Mouse (Mus musculus): Measurements from ENCODE around the gene Plin3. TPM values are rescaled to one million over a fixed set of nuclear protein-coding genes. Genes with fewer than 3 reads are reported as not detected.

The Plin3 gene
- total RNA-seq (2014; rRNA removed), result 12.4 and 13.9 TPM in 2 replicates
- 16.0 and 17.0 TPM in 2 replicates for polyA plus RNA-seq (2015; fragmentation: Nextera tagmentation; extraction: Ambion mirVana)

DNA sequence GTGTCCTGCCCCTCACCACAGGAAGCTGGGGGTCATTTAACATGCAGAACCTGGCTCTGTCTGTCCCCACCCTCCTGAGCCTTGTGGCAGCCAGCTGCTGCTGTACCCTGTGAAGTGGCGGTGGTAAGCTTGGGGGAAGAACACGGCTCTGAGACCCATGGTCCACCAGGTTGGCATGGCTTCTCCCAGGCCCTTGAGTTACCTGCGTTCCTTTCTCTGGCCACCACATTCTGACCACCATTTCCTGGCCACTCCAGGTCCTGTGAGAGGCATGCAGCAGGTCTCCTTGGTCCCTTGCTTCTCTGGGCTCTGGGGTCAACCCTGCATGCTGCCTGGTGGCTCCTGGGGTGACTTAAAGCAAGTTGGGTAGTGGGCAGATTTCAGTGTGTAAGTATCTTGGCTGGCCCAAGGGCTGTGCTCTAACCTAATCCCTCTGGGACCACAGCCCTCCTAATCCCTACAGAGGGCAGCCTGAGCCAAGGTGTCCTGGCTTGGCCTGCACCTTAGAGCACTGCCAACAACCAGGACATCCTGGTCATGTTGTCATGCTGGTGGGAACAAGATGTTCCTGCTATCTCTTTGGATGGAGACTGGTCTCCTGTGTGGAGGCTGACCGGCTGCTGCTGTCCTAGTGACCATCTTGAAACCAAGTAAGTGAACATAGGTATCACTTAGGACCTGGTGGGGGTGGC, at the start of gene Plin3:
Plin3 (minus strand) TSS at position 343 of the 692 bp plus-strand sequence.
- peak within 1 kb of the TSS; percentile 72; the same call in 1 of the 2 replicates for H3K27ac ChIP-seq

DNA sequence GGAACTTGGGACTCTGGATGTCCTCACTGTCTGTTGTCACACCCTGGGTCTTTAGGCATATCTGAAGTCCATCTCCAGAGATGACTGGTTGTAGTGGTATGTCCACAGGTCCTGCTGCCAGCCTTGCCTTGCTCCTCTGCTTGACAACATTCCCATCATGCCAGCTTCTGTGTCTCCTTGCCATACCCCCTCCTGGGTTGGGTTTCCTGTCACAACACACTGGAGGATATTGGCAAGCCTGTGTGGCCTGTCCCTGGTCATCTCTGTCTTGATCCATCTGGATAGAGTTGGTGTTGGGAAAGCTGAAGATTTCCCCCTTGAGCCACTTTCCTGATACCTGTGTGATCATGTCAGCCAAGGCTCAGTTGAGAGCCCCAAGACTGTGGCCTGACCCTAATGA, 48.0 kb upstream of the Plin3 start:
- ATAC-seq (no peak), DNase-seq (ENCODE audit: low spot score) (no peak)
- Histone ChIP-seq H3K4me2 (ENCODE audit: low read depth, low read length) (no peak overlapping the region), H3K36me3 (ENCODE audit: insufficient read depth, low read length) (no peaks in the 10 kb centered on the region), H3K4me1 (ENCODE audit: insufficient read depth, low read length) (peaks cover 8% of the 10 kb centered on the region; the same call in 1 of the 2 replicates), H3K27ac (no peak overlapping the region), H3K9me3 (ENCODE audit: low read length) (no peaks in the 10 kb centered on the region), H3K4me3 (ENCODE audit: low read length) (no peak overlapping the region), H3K27me3 (ENCODE audit: insufficient read depth, low read length) (no peaks in the 10 kb centered on the region), H3K9ac (replicated peaks; ENCODE audit: low read length) (no peak overlapping the region)
- no peak for TF ChIP-seq CTCF (IDR thresholded peaks at IDR 0.05; ENCODE audit: low read depth)

More for the DNA sequence above, at the start of gene Plin3:
- no peak within 1 kb of the TSS for H3K4me2 ChIP-seq (ENCODE audit: low read depth, low read length)
- 0 out of 2 replicates have a peak, but pooled peaks cover 4% of the 10 kb centered on the region for H3K4me1 ChIP-seq (ENCODE audit: insufficient read depth, low read length)
- no peak for DNase-seq (ENCODE audit: low spot score)
- no peaks in the 10 kb centered on the region for H3K27me3 ChIP-seq (ENCODE audit: insufficient read depth, low read length)
- no peak for ATAC-seq
- 81% methylated on average over 4 of the region's 4 CpGs for WGBS
- H3K9me3 ChIP-seq (ENCODE audit: low read length), result no peaks in the 10 kb centered on the region
- no peaks in the 10 kb centered on the region for H3K36me3 ChIP-seq (ENCODE audit: insufficient read depth, low read length)
- H3K4me3 ChIP-seq (ENCODE audit: low read length), result no peak within 1 kb of the TSS
- no peak within 1 kb of the TSS for H3K9ac ChIP-seq (replicated peaks; ENCODE audit: low read length)
- TF ChIP-seq CTCF (IDR thresholded peaks at IDR 0.05; ENCODE audit: low read depth), result no peak

DNA sequence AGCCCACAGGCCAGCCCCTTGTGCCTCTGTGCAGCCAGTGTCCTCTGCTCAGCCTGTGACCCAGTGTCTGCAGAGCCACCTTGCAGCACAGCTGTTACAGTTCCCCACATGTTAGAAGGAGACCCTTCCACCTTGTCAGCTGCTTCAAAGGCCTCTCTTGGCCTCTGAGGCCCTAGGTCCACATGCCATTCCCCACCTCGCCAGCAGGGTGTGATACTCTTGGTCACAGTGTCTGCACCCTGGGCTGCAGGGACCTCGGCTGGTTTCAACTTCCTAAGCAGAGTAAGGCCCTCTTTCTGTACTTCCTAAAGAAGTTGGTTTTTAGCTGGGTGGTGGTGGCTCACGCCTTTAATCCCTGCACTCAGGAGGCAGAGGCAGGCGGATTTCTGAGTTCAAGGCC, 46.2 kb upstream of the Plin3 start:
- H3K9me3 ChIP-seq (ENCODE audit: low read length), result no peaks in the 10 kb centered on the region
- WGBS, result 52% methylated on average over 4 of the region's 4 CpGs
- DNase-seq (ENCODE audit: low spot score), result no peak
- no peak overlapping the region for H3K4me3 ChIP-seq (ENCODE audit: low read length)
- ATAC-seq, result no peak
- no peaks in the 10 kb centered on the region for H3K36me3 ChIP-seq (ENCODE audit: insufficient read depth, low read length)
- H3K4me1 ChIP-seq (ENCODE audit: insufficient read depth, low read length), result peaks cover 8% of the 10 kb centered on the region; the same call in 1 of the 2 replicates
- peak; percentile 59 for TF ChIP-seq CTCF (IDR thresholded peaks at IDR 0.05; ENCODE audit: low read depth)
- no peaks in the 10 kb centered on the region for H3K27me3 ChIP-seq (ENCODE audit: insufficient read depth, low read length)
- H3K4me2 ChIP-seq (ENCODE audit: low read depth, low read length), result no peak overlapping the region
- no peak overlapping the region for H3K9ac ChIP-seq (replicated peaks; ENCODE audit: low read length)
- no peak overlapping the region for H3K27ac ChIP-seq

DNA sequence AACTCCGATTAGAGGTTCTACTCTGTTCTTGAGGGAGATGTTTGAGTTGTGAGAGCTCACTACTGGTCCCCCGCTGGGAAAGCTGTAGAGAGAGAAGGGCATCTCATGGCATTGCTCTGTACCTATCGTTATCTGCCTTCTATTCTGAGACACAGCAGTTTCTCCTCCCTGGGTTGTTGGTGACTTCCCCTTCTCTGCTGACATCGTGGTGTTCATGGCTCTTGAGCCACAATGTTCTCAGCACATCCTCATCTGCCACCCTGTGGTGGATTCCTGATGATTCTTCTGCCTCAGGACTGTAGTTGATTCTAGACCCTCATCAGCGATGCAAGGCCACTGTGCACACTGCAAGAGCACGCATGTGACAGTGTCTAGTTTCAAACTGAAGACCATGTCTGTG, 45.1 kb upstream of the Plin3 start:
- H3K4me1 ChIP-seq (ENCODE audit: insufficient read depth, low read length), result peaks cover 8% of the 10 kb centered on the region; the same call in 1 of the 2 replicates
- H3K36me3 ChIP-seq (ENCODE audit: insufficient read depth, low read length), result no peaks in the 10 kb centered on the region
- DNase-seq (ENCODE audit: low spot score) (no peak), ATAC-seq (no peak)
- TF ChIP-seq CTCF (IDR thresholded peaks at IDR 0.05; ENCODE audit: low read depth), result peak; percentile 13; the same call in 1 of the 2 replicates
- WGBS, result 94% methylated on average over 6 of the region's 6 CpGs
- no peak overlapping the region for H3K4me2 ChIP-seq (ENCODE audit: low read depth, low read length)
- H3K27ac ChIP-seq, result no peak overlapping the region
- no peaks in the 10 kb centered on the region for H3K9me3 ChIP-seq (ENCODE audit: low read length)
- no peak overlapping the region for H3K9ac ChIP-seq (replicated peaks; ENCODE audit: low read length)
- H3K27me3 ChIP-seq (ENCODE audit: insufficient read depth, low read length), result no peaks in the 10 kb centered on the region
- no peak overlapping the region for H3K4me3 ChIP-seq (ENCODE audit: low read length)

DNA sequence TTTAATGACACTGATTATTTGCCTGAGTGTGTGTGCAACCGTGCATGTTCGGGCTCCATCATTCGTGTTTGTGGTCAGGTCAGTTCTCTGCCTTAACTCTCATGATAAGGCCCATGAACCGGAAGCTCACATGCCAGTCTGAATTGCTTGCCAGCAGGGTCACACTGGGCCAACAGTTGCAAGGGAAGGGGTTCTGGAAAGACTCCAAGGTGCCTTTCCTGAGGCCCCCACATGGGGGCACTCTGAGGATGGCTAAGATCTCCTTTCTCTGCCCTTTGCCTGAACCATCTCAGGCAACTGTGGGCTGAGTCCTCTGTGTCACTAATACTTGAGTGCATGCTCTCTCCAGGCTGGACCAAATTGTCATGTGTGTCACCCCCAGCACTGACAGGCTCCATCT, 44.5 kb upstream of the Plin3 start:
- WGBS, result 38% methylated on average over 4 of the region's 4 CpGs
- TF ChIP-seq CTCF (IDR thresholded peaks at IDR 0.05; ENCODE audit: low read depth), result peak; percentile 66
- DNase-seq (ENCODE audit: low spot score), result peak; percentile 81
- peak; percentile 31 for ATAC-seq
- no peaks in the 10 kb centered on the region for H3K36me3 ChIP-seq (ENCODE audit: insufficient read depth, low read length)
- no peak overlapping the region for H3K4me3 ChIP-seq (ENCODE audit: low read length)
- H3K27me3 ChIP-seq (ENCODE audit: insufficient read depth, low read length), result no peaks in the 10 kb centered on the region
- peaks cover 8% of the 10 kb centered on the region; the same call in 1 of the 2 replicates for H3K4me1 ChIP-seq (ENCODE audit: insufficient read depth, low read length)
- no peak overlapping the region for H3K27ac ChIP-seq
- no peak overlapping the region for H3K9ac ChIP-seq (replicated peaks; ENCODE audit: low read length)
- H3K9me3 ChIP-seq (ENCODE audit: low read length), result no peaks in the 10 kb centered on the region
- no peak overlapping the region for H3K4me2 ChIP-seq (ENCODE audit: low read depth, low read length)

DNA sequence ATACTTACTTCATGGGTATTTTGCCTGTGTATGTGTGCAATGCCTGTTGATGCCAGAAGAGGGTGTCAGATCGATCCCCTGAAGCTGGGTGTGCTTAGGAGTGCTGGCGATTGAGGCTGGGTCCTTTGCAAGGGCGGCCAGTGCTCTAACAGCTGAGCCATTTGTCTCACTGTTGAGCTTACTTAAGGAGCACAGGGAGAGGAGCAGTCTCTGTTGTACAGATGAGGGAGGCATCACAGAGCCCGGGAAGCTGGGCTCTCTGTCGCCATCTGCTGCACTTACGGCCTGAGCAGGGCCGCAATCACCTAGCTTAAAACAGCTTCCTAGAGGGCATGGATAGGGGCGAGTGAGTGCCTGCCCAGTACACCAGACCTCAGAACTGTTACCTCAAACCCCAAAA, 40.3 kb upstream of the Plin3 start:
- H3K27ac ChIP-seq, result no peak overlapping the region
- DNase-seq (ENCODE audit: low spot score) (peak; percentile 7), ATAC-seq (no peak)
- no peaks in the 10 kb centered on the region for H3K27me3 ChIP-seq (ENCODE audit: insufficient read depth, low read length)
- H3K4me3 ChIP-seq (ENCODE audit: low read length), result no peak overlapping the region
- no peaks in the 10 kb centered on the region for H3K9me3 ChIP-seq (ENCODE audit: low read length)
- H3K4me1 ChIP-seq (ENCODE audit: insufficient read depth, low read length), result peaks cover 13% of the 10 kb centered on the region
- no peak overlapping the region for H3K9ac ChIP-seq (replicated peaks; ENCODE audit: low read length)
- WGBS, result 37% methylated on average over 8 of the region's 8 CpGs
- no peak overlapping the region for H3K4me2 ChIP-seq (ENCODE audit: low read depth, low read length)
- H3K36me3 ChIP-seq (ENCODE audit: insufficient read depth, low read length), result no peaks in the 10 kb centered on the region
- TF ChIP-seq CTCF (IDR thresholded peaks at IDR 0.05; ENCODE audit: low read depth), result peak; percentile 63

DNA sequence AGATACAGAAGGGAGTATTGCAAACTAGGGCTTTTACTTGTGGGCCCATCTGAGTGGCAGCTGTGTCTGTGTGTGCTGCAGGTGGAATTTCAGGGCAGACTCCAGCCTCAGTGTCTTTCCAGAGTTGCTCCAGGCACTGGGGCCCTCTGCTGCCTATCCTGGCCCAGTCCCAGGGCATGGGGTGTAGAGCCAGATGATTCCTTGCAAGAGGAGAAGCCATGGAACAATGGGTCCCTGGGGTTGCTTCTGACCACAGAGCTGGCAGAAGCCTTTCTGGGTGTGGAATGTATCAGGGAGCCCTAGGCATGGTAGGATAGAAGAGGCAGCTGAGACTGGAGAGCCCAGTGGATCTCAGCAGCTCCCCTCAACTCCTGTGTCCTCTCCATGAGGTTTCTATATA, 38.6 kb upstream of the Plin3 start:
- Histone ChIP-seq H3K27ac (0 out of 2 replicates have a peak overlapping the region, but pooled peaks have one; percentile 36), H3K9me3 (ENCODE audit: low read length) (no peaks in the 10 kb centered on the region), H3K4me3 (ENCODE audit: low read length) (no peak overlapping the region), H3K36me3 (ENCODE audit: insufficient read depth, low read length) (no peaks in the 10 kb centered on the region), H3K9ac (replicated peaks; ENCODE audit: low read length) (no peak overlapping the region), H3K27me3 (ENCODE audit: insufficient read depth, low read length) (no peaks in the 10 kb centered on the region), H3K4me2 (ENCODE audit: low read depth, low read length) (no peak overlapping the region), H3K4me1 (ENCODE audit: insufficient read depth, low read length) (peaks cover 22% of the 10 kb centered on the region)
- ATAC-seq (no peak), DNase-seq (ENCODE audit: low spot score) (no peak)
- TF ChIP-seq CTCF (IDR thresholded peaks at IDR 0.05; ENCODE audit: low read depth), result no peak
